Mouse (Mus musculus) naive thymus-derived CD4-positive, alpha-beta T cell, adult 2 months (primary cell): Measurements from ENCODE around the gene 1700030J22Rik.

Source experiments
- DNase-seq: peaks from one replicate; pipeline ENCODE4 v3.0.0-alpha.2; 2011; ENCODE audit warnings: low read depth

1700030J22Rik gene

DNA sequence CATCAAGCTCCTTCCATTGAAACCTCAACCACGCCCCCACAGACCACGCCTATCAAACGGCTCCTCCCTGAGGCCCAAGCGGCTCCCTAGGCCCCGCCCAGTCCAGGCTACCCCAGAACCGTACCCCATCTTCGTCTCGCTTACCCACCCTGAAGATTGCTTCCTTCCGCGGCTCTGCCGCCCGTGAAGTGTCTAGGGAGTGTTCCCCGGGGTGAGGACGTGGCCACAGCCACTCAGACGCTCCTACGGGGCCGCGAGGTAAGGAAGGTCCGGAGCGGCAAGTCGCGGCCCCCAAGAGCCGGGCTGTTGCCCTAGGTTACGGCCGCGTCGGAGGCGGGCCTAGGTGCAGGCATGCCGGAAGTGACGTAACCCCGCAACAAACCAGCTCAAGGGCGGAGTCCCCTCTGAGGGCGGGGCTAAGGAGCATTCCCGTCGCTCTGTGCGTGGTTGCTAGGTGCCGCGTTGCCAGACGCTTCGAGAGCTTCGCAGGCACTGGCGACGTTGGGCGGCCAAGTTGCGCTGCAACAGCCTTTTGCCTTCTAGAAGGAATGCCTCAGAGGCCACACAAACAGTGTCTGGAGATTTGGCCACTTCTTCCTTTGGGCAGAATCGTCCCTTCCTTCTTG lies at the start of gene 1700030J22Rik:
TSS of gene 1700030J22Rik (minus strand) at position 329 of the 626 bp plus-strand sequence.
- peak; percentile 99 for DNase-seq

DNA sequence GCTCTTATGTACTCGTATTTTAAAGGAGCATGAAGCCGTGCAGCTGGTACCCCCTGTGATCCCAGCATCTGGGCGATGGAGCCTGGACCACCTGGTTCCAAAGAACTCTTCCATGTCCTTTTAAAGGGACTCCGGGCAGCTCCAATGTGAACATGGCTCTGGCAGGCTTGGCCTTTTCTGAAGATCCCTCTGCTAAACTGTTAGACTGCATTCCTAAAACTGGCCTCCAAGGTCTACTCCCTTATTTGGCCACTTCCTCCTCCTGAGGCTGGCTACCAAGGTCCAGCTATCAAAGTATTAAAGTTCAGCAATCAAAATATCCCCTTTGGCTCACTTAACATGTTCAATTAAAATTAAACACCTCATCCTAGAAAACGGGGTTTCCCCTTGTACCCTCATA lies 48.8 kb upstream of the 1700030J22Rik start:
- DNase-seq, result no peak

- DNase-seq, result no peak
These were observed 43.7 kb upstream of the 1700030J22Rik start for GRCm38 (mm10) chr8:117022297-117022993.

GRCm38 (mm10) chr8:117019323-117020275 lies 40.8 kb upstream of the 1700030J22Rik start:
- DNase-seq, result no peak

DNA sequence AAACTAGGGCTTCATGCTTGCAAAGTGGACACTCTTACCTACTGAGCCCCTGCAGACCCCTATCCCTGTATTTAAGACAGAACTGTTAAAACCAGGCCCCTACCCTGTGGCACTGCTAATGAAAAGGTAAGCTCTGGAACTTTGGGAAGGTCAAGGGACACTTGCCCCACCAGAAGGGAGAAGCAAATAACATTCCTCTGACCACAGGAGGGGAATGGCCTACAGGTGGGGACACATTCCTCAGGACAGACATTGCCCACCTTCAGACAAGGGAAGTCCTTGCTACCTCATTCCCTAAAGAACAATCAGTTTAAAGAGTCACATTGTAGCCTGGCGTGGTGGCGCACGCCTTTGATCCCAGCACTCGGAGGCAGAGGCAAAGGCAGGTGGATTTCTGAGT lies 39.1 kb upstream of the 1700030J22Rik start:
- DNase-seq, result no peak

GRCm38 (mm10) chr8:117017006-117017405 lies 38.2 kb upstream of the 1700030J22Rik start:
- DNase-seq, result no peak

DNA sequence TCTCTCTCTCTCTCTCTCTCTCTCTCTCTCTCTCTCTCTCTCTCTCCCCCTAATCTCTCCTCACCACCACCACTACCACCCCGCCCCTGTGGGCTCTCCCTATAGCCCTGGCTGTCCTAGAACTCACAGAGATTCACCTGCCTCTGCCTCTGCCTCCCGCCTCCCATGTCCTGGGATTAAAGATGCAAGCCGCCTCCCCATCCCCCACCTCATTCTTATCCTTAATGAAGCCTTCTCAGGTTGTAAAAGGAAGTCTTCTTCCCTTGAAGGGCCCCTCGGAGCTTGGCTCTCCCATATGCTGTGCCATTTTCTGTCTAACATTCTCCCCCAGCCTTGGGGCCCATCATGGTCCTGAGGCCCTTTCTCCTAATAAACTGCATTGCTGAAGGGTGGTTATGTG lies 36.9 kb upstream of the 1700030J22Rik start:
- DNase-seq, result no peak

- no peak for DNase-seq
These were observed 32.6 kb upstream of the 1700030J22Rik start for GRCm38 (mm10) chr8:117011366-117011765.

- DNase-seq, result peak; percentile 14
These were observed 15.4 kb upstream of the 1700030J22Rik start for GRCm38 (mm10) chr8:116994016-116994716.

DNA sequence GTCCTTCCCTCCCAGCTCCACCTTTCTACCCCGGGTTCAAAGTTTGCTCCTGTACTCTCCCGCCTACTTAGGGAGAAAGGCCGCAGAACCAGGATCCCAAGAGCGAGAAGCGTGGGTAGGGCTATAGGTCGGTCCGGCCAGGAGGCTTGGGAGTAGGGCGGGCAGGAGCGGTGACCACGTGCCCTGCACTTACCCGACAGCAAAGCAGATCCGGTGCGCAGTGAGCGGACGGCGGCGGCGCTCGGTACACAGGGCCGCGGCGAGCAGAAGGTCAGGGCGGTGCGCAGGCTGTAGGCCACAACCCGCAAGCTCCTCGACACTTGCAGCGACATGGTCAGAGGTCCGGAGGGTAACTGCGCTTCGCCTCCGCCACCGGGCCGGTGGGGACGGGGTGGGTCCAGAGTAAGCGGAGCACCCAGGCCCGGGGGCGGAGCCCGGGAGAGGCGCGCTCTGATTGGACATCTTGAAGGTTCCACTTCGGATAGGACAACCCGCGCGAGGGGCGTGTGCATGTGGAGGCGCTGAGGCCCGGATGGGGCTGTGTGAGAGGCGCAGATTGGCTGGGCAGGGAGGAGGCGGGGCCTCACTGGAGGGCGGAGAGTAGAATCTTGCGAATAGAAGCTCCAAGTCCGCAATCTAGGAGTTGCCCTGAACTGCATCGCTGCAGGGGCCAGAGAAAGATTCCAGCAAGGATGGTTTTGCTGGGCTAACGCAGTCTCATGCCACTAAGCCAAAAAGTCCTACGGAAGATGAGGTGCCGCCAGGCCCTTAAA lies 14.5 kb upstream of the 1700030J22Rik start, which contains the start of gene Gcsh:
TSS of gene Gcsh (minus strand) at position 443 of the 773 bp plus-strand sequence.
- peak; percentile 97 for DNase-seq

DNA sequence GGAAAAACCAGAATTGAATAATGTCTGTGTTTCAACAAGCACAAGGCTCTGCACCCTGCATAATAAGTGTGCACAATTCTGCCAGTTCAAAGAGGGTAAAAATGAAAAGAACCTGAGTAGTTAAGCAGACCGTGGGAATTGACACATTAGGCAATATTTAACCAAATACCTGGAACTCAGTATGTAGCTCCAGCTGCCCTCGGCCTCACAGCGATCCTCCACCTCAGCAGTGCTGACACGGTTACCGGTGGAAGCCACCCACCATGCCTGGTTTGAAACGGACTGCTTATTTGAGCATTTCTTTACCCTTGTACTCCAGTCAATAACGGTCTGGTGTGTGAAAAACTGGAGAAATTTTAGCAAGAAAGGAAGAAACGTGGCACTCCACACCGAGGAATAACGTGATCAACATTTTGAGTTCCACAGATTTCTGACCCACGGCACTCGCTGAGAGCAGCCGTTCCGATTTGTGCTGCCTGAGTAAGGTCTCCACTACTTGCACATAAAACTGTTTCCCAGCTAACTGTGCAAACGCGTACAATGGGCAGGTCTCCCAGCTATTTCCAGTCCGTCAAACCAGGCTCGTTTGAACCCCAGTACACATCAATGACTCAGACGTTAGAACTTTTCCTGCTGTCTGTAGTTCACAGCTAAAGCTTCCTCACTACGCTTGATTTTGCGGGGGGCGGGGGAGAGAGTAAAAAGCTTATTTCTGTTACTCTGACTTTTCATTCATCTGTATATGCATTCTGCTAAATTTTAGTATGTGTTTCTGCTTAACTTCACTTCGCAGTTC lies 13.6 kb upstream of the 1700030J22Rik start:
- peak; percentile 63 for DNase-seq

DNA sequence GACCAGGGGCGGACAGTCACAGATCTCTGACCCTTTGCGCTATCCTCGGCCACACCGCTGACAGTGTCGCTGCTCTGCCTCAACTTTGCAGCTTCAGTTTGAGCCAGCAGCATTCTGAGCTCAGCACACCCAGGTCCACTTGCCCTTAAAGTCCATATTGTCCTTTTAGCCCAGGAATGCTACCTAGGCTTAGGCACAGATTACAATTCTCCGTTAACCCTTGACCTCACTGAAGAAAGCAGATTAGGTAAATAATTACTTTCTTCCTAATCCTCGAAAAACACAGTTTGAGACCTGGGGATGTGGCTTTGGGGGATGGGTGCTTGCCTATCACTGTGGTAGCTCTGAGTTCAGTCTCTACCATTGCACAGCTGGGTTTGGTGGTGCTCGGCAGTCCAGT lies 12.5 kb upstream of the 1700030J22Rik start:
- DNase-seq, result no peak

GRCm38 (mm10) chr8:116989842-116990241 lies 11.1 kb upstream of the 1700030J22Rik start:
- peak; percentile 23 for DNase-seq

DNA sequence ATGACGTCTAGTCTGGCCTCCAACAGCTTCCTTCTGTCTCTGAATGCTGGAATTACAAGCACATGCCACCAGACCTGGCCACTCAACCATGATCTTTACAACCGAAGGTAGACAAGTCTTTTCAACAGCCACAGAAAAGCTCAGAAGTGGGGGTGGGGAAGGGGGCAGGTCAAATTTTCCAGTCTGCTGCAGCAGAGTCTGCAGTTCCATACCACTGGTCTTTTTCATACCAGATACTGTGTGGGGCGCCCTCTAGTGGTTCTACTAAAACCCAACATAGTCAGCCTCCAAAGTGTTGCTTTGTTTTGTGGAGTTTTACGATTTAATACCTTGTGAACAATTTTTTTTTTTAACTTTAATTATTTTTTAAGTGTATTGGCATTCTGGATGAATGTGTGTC lies 1.4 kb upstream of the 1700030J22Rik start:
- DNase-seq, result peak; percentile 86

DNA sequence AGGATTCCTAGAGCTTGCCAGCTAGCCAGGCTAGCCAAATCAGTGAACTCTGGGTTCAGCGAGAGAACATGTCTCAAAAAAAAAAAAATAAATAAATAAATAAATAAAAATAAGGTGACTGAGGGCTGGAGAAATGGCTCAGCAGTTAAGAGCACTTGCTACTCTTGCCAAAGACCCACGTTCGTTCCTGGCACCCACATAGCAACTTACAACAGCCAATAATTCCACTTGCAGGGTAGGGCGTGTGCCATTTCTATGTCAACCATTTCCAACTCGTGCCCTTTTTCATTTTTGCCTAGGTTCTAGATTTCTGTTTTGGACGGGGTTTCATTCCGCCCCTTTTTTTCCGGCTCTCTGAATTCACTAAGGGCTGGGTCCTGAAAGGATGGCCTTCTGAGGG lies 707 bp downstream of the 1700030J22Rik start:
- DNase-seq, result no peak

DNA sequence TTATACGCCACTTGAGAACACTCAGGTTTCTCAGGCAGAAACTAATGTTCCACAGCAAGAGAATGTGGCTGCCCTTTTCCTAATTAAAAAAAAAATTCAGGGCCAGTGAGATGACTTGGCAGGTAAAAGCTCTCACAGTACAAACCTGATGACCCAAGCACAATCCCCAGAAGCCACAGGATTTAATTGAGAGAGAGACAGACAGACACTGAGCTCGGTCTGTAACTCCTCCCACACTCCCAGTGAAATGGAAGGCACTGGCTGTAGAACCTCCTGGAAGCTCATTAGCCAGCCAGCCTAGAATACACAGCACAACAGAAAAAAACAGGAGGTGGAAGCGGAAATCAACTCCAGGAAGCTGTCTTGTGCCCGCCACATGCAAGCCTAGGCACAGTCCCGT lies 3.2 kb downstream of the 1700030J22Rik start:
- no peak for DNase-seq

DNA sequence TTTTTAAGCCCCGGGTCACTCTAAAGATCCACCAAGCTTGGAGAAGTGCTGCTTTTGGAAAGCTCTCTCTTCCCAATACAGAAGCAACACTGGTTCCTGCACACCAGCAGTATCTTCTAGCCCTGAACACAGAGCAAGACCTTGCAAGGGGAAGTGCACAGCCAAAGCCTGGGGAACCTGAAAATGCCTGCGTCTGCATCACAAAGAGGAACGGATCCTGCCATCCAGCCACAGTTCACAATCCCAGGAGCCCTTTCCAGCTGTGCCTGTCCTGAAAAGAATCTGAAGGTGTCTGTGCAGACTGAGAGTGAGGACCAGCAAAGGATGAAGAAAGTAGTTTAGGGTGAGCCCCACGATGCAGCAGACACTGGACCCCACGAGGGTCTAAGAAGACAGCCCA lies 3.7 kb downstream of the 1700030J22Rik start:
- no peak for DNase-seq

- no peak for DNase-seq
These were observed 9.2 kb downstream of the 1700030J22Rik start for GRCm38 (mm10) chr8:116969531-116969930.

DNA sequence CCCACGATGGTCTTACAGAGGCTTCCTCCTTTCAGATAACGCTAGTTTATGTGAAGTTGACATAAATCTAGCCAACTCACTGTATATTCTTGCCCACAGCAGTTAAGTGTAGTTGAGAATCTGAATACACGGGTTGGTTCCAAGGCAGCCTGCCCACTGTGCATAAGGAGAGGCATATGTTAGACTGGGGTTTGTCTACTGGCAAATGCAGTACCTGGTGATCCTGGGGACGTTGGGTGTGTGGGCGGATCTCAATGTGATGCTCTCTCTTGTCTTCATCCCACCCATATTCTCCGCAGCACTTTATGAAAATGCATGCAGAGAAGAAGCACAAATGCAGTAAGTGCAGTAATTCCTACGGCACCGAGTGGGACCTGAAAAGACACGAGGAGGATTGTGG lies 24.3 kb downstream of the 1700030J22Rik start:
- no peak for DNase-seq

DNA sequence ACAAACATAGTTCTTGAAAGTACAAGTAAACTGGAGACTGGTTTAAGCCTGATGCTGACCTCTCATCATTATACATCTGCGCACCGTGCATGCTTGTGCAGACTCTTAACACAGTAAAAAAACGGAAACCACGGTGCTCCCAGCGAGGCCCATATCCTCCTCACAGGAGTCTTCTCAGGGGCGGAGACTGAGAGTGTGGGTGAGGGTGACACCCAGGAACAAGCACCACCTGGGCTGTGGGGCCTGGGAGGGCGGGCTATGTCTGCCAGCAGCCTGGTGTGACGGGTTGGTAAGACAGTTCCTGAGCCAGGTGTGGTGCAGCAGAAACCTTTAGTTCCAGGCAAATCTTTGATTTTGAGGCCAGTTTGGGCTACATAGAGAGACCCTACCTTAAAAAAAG lies 26.3 kb downstream of the 1700030J22Rik start:
- DNase-seq, result peak; percentile 73
